Mouse (Mus musculus) intestine, postnatal 0 days (tissue): ENCODE results near the gene Gm3233. TPM values are rescaled to one million over a fixed set of nuclear protein-coding genes. Genes with fewer than 3 reads are reported as not detected.
"Not testable (repeated sequence)": the region's sequence is repeated elsewhere in the genome, so short reads cannot be mapped to it uniquely, and the experiment has no call there.

Experiments used
- ATAC-seq: fragments of 200-750 bp; cut with Nextera tagmentation; 2 replicates; pipeline ENCODE4 v1.8.0; 2017; ENCODE audit warnings: mild to moderate bottlenecking, moderate TSS enrichment, moderate library complexity
- H3K27ac ChIP-seq: fragments of 300-500 bp; sonication (generic); 2 replicates; pipeline ENCODE4 v1.5.1; 2014; ENCODE audit warnings: mild to moderate bottlenecking, low read depth, low read length, moderate library complexity
- H3K27me3 ChIP-seq: fragments of 300-500 bp; sonication (generic); replicated peaks from 2 replicates; pipeline ENCODE4 v1.6.1; 2014; ENCODE audit warnings: low read length, mixed read lengths; ENCODE audit not compliant: control insufficient read depth, insufficient read depth
- H3K36me3 ChIP-seq: fragments of 300-500 bp; sonication (generic); 2 replicates; pipeline ENCODE4 v1.6.1; 2014; ENCODE audit warnings: mild to moderate bottlenecking, moderate library complexity; ENCODE audit not compliant: control insufficient read depth, insufficient read depth
- H3K4me1 ChIP-seq: fragments of 300-500 bp; sonication (generic); replicated peaks from 2 replicates; pipeline ENCODE4 v1.6.1; 2014; ENCODE audit warnings: antibody characterized with exemption, low read length, mixed read lengths; ENCODE audit not compliant: control insufficient read depth, insufficient read depth
- H3K4me2 ChIP-seq: fragments of 300-500 bp; sonication (generic); replicated peaks from 2 replicates; pipeline ENCODE4 v1.6.1; 2014; ENCODE audit warnings: low read depth, mild to moderate bottlenecking, moderate library complexity
- H3K4me3 ChIP-seq: fragments of 300-500 bp; sonication (generic); 2 replicates; pipeline ENCODE4 v1.5.1; 2014; ENCODE audit warnings: low read depth, low read length
- H3K9ac ChIP-seq: fragments of 300-500 bp; sonication (generic); 2 replicates; pipeline ENCODE4 v1.6.1; 2014; ENCODE audit warnings: mild to moderate bottlenecking, low read depth, low read length
- H3K9me3 ChIP-seq: fragments of 300-500 bp; sonication (generic); 2 replicates; pipeline ENCODE4 v1.6.1; 2016; ENCODE audit warnings: mixed run types; ENCODE audit not compliant: control insufficient read depth
- CTCF ChIP-seq: sonication (generic); IDR thresholded peaks from 2 replicates; pipeline ENCODE4 v1.5.1; 2016; ENCODE audit warnings: low read depth, mild to moderate bottlenecking, control low read depth, antibody characterized with exemption, moderate library complexity
- WGBS: fragments of 180-500 bp; shearing (Covaris S2); extraction: QIAGEN DNeasy Blood & Tissue Kit; methylation state at CpG from one replicate; pipeline ENCODE4 v1.1.7; 2014; 5-methylcytosine and 5-hydroxymethylcytosine counted together
- polyA plus RNA-seq: library from polyadenylated mRNA; unstranded; fragments of >200 nt; fragmentation: Nextera tagmentation; extraction: Ambion mirVana; gene quantifications from 2 replicates; pipeline ENCODE4 v1.2.1, GENCODE M21; 2015

Gene Gm3233
- polyA plus RNA-seq, 1 experiment from 2014 or later, result not detected

DNA sequence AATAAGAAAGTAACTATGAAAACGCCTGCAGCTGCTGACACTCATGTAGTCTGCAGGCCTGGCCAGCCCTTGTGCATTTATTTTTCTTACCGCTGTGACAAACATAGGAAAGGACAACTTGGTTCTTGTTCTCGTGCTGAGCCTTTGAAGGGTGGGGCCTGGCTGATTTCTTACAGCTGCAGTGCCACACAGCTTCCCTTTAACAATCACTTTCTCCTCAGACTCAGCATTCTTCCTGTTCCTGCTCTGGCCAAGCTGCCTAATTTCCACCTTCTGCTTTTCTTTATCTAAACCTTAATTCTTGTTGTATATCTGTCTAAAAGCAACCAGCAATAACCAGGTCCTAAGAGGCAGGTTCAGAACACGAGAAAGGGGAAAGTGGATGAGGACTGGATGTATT lies 45.7 kb downstream of the Gm3233 start:
- Histone ChIP-seq H3K27me3 (no peaks in the 10 kb centered on the region), H3K9ac (no peak overlapping the region), H3K27ac (no peak overlapping the region), H3K4me3 (no peak overlapping the region), H3K4me2 (no peak overlapping the region), H3K9me3 (no peaks in the 10 kb centered on the region), H3K36me3 (no peaks in the 10 kb centered on the region), H3K4me1 (no peaks in the 10 kb centered on the region)
- WGBS, result 56% methylated on average over 4 of the region's 4 CpGs
- TF ChIP-seq CTCF, result no peak
- ATAC-seq, result no peak

DNA sequence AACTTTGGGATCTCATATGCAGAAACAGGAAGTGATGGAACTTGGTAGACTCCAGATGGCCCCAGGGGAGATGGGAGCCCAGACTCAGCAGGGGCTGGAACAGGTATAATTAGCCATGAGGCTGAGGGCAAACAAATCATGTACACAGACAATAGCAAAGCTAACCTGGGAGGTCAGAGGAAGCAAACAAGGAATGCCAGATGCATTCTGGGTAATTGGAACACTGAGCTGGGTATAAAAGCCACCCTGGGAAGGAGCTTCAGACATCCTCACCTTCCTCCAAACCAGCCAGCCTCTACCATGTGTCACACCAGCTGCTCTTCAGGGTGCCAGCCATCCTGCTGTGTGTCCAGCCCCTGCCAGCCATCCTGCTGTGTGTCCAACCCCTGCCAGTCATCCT lies 48.3 kb downstream of the Gm3233 start, which contains the start of gene Gm10024:
Gm10024 (plus strand) TSS at position 301 of the 400 bp plus-strand sequence.
- ATAC-seq, H3K4me3 ChIP-seq, H3K36me3 ChIP-seq, H3K27ac ChIP-seq, H3K4me1 ChIP-seq, H3K9me3 ChIP-seq, H3K4me2 ChIP-seq, H3K27me3 ChIP-seq, H3K9ac ChIP-seq: not testable (repeated sequence)

DNA sequence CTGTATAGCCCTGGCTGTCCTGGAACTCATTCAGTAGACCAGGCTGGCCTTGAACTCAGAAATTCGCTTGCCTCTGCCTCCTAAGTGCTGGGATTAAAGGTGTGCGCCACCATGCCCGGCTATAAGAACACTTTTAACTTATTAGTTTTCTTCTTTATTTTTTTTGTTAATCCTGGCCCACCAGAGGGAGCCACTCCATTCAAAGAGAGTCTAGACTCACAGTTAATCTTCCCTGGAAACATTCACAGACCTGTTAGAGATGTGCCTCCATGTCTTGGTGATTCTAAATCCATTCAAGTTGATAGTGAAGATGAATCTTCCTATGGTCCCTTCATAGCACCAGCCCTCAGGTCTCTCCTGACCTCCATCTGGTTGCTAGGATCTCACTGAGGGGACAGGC lies 49.7 kb downstream of the Gm3233 start:
- TF ChIP-seq CTCF, result no peak
- Histone ChIP-seq H3K27me3 (no peaks in the 10 kb centered on the region), H3K9me3 (no peaks in the 10 kb centered on the region), H3K4me1 (no peaks in the 10 kb centered on the region), H3K27ac (no peak overlapping the region), H3K9ac (no peak overlapping the region), H3K4me2 (no peak overlapping the region), H3K36me3 (no peaks in the 10 kb centered on the region), H3K4me3 (no peak overlapping the region)
- 66% methylated on average over 3 of the region's 3 CpGs for WGBS
- ATAC-seq, result no peak

Other genes starting within 250 kb of the Gm3233 start
- 37.9 and 38.2 TPM in 2 replicates for gene Fam207a, start 243.9 kb downstream of the Gm3233 start, polyA plus RNA-seq
- 1.7 and 2.1 TPM in 2 replicates for gene Itgb2, start 229.4 kb downstream of the Gm3233 start, polyA plus RNA-seq
- gene Pttg1ip, start 178.0 kb downstream of the Gm3233 start, polyA plus RNA-seq, result 200 and 201 TPM in 2 replicates
- 256 and 269 TPM in 2 replicates for gene Sumo3, start 153.6 kb downstream of the Gm3233 start, polyA plus RNA-seq
- gene Gm49325, start 153.5 kb downstream of the Gm3233 start, polyA plus RNA-seq, result 18.9 TPM in 2 replicates
- 36.4 and 37.8 TPM in 2 replicates for gene Ube2g2, start 137.4 kb downstream of the Gm3233 start, polyA plus RNA-seq
- gene Tspear, start 73.1 kb downstream of the Gm3233 start, polyA plus RNA-seq, result 0.10 and 0.20 TPM in 2 replicates
- gene Gm19402, start 68.9 kb downstream of the Gm3233 start, polyA plus RNA-seq, result not detected in 2 replicates
- not detected in 2 replicates for gene Gm9508, start 62.4 kb downstream of the Gm3233 start, polyA plus RNA-seq
- not detected in 2 replicates for gene Gm10272, start 53.1 kb downstream of the Gm3233 start, polyA plus RNA-seq
- not detected in 2 replicates for gene Gm10024, start 48.2 kb downstream of the Gm3233 start, polyA plus RNA-seq
- gene Gm10142, start 43.9 kb downstream of the Gm3233 start, polyA plus RNA-seq, result not detected in 2 replicates
- not detected in 2 replicates for gene Krtap12-1, start 39.1 kb downstream of the Gm3233 start, polyA plus RNA-seq
- not detected in 2 replicates for gene Gm10100, start 33.2 kb downstream of the Gm3233 start, polyA plus RNA-seq
- gene Gm18596, start 17.0 kb downstream of the Gm3233 start, polyA plus RNA-seq, result not detected in 2 replicates
- gene Gm9736, start 8.3 kb downstream of the Gm3233 start, polyA plus RNA-seq, result not detected in 2 replicates
- not detected in 2 replicates for gene Gm3238, start 11.6 kb upstream of the Gm3233 start, polyA plus RNA-seq
- not detected in 2 replicates for gene Gm7138, start 17.3 kb upstream of the Gm3233 start, polyA plus RNA-seq
- not detected in 2 replicates for gene Gm3250, start 22.9 kb upstream of the Gm3233 start, polyA plus RNA-seq
- gene Gm7137, start 28.5 kb upstream of the Gm3233 start, polyA plus RNA-seq, result not detected in 2 replicates
- not detected in 2 replicates for gene Gm9639, start 35.4 kb upstream of the Gm3233 start, polyA plus RNA-seq
- not detected in 2 replicates for gene Gm19668, start 39.5 kb upstream of the Gm3233 start, polyA plus RNA-seq
- not detected in 2 replicates for gene Gm9507, start 52.2 kb upstream of the Gm3233 start, polyA plus RNA-seq
- gene Gm2696, start 55.0 kb upstream of the Gm3233 start, polyA plus RNA-seq, result not detected in 2 replicates
- not detected in 2 replicates for gene Krtap10-4, start 67.4 kb upstream of the Gm3233 start, polyA plus RNA-seq
- gene Krtap10-10, start 76.3 kb upstream of the Gm3233 start, polyA plus RNA-seq, result not detected in 2 replicates
- not detected in 2 replicates for gene Gm36176, start 87.1 kb upstream of the Gm3233 start, polyA plus RNA-seq
- gene Gm10318, start 93.2 kb upstream of the Gm3233 start, polyA plus RNA-seq, result not detected in 2 replicates
- not detected in 2 replicates for gene Gm3285, start 102.3 kb upstream of the Gm3233 start, polyA plus RNA-seq
- gene Lrrc3, start 142.9 kb upstream of the Gm3233 start, polyA plus RNA-seq, result 2.1 TPM in 2 replicates
- gene Trpm2, start 210.9 kb upstream of the Gm3233 start, polyA plus RNA-seq, result 0.66 and 1.1 TPM in 2 replicates
- 8.5 and 8.6 TPM in 2 replicates for gene 1810043G02Rik, start 218.8 kb upstream of the Gm3233 start, polyA plus RNA-seq